Mouse (Mus musculus) heart, adult 18-20 months (tissue): ENCODE measurements around the gene Tmem50b. TPM values are rescaled to one million over a fixed set of nuclear protein-coding genes. Genes with fewer than 3 reads are reported as not detected.
A peak's percentile ranks its signal among the peaks of the same experiment; 100 is the strongest.

Source experiments
- DNase-seq, 2 experiments: peaks; one replicate each; pipeline ENCODE4 v3.0.0; 2021 to 2022; ENCODE audit warnings: mixed read lengths in 1 of 2
- total RNA-seq, 2 experiments: library from RNA; stranded (reverse); gene quantifications; 2 replicates each; pipeline ENCODE4 v1.2.3; 2021

Tmem50b gene
- total RNA-seq, 2 experiments from 2014 or later, result 42.4 to 46.6 TPM

DNA sequence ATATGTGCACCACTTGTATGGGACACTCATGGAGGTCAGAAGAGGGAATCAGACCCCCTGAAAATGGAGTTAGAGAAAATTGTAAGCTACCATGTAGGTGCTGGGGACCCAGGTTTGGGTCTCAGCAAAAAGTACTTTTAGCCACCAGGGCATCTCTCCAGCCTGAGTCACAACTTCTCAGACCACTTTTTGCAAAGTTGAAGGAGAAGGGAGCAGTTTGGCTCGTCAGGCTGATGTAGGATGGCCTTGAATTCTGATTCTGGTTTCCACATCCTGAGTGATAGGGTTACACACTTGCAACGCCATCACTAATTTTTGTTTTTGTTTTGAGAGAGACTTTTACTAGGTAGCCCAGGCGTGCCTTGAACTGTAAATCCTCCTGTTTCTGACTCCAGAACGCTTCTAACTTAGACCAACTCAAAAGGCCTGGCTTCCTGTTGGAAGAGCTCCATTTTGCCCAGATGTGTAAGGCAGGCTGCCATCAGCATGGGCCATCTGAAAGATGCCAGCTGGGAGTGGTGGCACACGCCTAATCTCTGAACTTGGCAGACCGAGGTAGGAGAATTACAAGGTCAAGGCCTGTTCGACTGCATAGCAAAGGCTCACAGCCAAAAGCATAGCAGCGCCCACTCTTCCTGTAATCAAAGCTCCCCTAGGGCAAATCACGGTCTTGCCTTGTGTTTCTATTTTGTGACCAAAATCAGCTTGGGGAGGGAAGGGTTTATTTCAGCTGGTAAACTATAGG is 12.1 kb upstream of the Tmem50b start:
- DNase-seq, result peak; percentile 71 to 82

DNA sequence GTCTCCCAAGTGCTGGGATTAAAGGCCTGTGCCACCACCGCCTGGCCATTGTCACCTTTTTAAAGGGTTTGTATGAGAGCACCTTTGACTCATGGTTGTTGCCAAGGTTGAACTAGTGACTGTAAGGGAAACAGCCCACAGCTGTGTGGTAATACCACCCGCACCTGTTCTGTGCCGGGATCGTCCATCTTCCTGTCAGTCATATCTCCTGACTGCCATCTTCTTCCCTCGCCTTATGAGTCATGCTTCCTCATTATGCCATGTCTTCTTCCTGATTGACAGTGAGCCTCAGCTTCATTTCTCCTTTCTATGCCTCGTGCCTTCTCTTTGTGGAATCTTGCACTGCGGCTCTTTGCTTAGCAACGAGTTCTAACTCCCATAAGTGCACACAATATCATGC is 9.4 kb upstream of the Tmem50b start:
- DNase-seq, result peak in 1 of 2 experiments; percentile 27

DNA sequence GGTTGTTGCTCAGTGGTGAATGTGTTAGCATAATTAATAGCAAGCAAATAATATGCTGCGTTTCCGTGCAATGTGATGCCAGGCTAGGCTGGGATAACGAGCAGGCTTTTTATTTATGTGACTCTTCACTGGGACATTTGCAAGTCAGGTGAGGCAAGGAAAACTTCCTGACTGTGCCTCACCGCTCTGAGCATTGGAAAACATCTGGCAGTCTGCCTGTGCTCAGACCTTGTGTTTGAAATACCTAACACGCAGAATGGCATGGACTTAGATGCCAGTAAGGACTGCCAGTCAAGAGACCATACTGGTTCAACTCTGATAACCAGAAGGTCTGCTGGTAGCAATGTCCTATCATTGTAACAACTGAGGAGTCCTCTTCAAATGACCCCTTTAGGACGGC is 7.6 kb upstream of the Tmem50b start:
- DNase-seq, result peak; percentile 46 to 49

DNA sequence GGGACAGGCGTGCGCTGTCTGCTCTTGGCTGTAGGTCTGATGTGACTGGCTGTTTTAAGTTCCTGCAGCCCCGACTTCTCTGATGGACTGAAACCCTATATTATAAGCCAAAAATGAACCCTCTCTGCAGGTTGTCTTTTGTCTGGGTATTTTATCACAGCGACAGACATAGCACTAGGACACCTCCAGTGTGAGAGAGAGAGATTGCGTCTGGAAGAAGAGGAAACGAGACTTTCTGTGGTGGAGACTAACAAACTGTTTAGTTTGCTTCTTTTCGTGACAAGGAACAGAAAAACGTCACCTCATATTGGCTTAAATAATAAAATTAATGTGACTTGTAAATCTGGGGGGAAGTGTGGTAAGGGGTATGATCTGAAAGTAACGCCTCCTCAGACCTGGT is 4.1 kb upstream of the Tmem50b start:
- DNase-seq, result no peak

DNA sequence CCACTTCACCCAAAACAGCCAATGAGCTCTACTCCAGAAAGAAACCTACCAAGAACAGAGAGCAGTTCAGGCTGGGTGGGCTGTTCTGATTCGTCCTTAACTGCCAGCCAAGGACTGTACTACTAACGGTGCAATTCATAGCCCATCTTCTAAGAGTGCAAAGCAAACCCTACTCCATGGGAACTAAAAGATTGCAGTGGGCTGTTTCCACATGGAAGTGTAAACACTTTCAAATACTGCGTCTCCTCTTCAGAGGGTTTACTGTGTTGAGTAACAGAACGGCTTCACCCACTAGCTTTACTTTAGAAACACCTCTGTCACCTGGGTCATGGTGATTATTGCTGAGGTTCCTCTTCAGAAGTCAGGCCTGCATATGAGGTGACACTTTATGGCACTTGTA is 3.5 kb upstream of the Tmem50b start:
- no peak for DNase-seq

DNA sequence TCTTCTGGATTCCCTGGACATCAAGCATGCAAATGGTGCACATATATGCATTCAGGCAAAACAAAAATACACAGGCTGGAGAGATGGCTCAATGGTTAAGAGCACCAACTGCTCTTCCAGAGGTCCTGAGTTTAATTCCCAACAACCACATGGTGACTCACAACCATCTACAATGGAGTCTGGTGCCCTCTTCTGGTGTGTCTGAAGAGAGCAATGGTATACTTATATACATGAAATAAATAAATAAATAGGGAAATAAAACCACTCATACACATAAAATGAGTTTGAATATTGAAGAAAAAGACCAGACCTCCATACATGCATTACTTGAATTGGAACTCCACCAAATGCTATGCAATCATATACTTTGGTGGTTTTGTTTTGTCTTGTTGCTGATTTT is 1.6 kb upstream of the Tmem50b start:
- DNase-seq, result no peak

DNA sequence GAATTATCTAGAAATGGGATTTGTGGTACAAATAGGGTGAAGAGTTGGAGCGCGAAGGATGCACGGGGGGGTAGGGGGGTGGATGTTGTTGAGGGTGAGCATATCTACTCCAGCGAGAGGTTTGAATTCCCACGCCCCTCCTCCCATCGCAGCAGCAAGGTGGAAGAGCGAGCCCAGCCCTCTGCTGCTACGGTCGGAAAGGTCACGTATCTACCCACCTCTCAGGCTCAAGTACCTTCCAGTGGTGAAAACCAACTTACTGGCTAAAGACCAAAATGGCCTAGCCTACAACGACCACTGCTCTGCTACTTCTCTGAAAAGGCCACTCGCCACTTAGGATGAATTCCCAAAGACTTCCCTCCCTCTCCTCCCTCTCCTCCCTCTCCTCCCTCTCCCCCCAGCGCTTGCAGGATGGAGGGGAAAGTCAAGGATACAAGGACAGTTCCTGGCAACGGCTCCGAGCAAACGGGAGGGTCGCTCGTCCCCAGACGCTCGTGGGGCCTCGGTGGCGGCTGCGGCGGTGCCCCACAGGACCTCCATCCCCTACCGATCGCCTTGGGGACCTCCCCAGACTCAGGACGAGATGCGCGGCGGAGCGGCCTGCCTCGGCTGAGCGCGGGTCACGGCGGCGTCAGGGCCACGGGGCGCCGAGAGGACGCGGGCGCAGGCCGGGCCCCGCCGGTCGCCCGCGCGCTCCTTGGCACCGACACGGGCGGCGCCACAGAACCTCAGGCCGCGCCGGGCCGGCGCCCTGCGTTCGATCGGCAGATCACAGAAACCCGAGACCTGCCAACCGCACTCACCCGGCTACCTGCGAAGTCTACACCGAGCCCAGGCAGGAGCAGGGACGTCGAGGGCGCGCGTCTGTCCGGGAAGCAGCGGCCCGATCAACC is 575 bp downstream of the Tmem50b start:
- peak in 1 of 2 experiments; percentile 51 for DNase-seq

DNA sequence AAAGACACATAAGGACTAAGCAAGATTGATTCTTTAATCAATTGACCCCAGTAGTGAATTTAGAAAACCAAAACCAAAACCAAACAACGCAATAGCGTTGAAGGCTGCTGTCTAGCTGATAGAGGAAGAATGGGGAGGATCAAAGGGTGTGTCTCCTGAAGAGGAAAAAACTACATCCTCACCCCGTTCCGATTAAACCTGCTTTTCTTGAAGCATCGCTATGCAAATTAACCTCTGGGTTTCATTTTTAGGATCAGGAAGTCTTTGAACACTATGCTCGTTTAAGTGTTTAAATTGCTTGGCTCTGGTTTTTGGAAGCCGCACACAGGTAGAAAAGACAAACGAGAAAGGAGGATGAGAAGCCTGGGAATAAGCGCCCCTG is 1.2 kb downstream of the Tmem50b start:
- no peak for DNase-seq

DNA sequence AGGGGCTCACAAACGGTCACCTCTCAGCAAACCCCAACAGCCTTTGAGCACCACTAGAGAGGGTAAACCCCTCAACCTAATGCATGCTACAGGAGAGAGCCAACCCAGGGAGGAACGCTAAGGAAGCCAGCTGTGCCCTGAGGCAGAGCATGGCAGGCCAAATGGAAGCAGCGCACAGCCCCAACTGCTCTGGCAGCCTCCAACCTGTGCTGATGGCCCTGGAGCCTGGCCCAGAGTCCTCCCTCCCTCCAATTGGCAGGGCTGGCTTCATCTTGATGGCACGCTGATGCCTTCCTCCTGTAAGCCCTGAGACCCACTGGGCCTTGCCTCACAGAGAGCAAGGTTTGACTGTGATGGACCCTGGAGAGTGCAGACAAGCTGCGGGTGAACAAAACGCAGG is 2.5 kb downstream of the Tmem50b start:
- peak; percentile 54 to 61 for DNase-seq

DNA sequence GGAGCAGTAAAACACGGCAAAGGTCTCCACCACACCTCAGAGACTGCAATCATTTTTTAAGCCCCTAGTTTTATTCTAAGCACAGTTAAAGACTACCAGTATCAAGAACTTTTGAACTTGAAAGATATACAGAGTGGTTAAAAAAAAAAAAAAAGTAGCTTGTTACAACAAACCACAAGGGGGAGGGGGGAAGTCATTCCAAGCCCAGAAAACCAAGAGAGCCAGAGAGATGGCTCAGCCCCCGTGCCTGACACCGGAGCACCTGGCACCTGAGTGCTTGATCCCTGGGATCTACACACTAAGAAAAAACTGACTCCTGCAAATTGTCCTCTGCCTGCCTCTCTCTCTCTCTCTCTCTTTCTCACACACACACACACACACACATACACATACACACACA is 4.3 kb downstream of the Tmem50b start:
- DNase-seq, result no peak

DNA sequence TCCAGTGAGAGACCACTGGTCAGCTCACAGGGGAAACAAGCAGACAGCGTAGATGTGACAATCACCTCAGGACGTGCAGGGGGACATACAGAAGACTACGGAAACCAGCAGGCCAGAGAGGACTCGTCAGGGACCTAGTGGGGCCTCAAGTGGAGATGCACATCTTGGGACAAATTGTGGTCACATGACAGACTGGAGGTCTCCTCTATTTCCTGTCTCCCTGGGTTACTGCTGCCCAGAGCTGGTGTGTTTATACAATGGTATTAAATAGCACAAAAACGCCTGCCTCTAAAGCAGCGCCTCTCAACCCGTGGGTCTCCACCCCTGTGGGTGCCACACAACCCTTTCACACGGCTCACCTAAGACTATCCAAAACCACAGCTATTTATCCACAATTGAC is 5.4 kb downstream of the Tmem50b start:
- no peak for DNase-seq

DNA sequence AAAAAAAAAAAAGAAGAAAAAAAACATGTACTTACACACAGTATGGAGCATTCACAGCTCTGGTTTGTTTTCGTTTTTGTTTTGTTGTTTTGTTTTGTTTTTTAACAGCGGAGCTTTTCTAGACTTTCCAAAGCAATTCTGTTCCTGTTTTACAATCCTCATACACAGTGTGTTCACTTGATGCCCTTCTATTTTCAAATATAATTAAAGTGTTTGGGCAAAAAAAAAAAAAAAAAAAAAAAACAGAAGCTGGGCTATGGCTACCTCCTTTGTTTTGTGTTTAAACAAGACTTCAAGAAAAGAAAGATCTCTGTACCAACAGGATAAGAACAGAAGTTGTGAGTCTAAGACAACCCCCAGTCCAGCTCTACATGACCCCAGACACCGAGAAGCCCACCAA is 8.9 kb downstream of the Tmem50b start:
- DNase-seq, result no peak

DNA sequence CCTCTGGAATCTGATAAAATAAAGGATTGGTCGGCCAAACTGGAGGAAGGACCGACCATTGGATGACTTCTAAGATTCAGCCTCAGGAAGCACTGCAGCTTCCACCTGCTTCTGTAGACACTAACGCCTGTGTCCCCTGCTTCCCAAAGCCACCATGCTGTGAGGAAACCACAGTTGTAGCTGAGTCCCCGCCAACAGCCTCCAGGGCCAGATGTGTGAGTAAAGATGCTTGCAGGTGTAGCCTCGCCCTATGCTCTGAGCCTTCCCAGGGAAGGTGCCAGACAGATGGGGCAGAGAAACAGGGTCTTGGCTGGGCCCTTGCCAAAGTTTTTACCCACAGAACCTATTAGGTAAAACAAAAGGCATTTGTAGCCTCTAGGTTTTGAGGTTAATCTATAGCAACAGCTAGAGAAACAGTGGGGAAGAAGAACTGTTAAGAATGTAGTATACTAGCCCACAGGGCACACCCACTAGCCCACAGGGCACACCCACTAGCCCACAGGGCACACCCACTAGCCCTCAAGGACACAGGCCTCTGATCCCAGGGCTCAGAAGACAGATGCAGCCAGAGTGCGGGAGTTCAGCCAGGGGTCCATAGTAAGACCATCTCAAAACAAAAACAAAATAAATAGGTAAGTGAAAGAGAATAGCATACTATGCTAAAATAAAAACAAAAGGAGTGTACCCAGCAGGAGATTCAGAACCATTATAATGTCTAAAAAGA is 9.7 kb downstream of the Tmem50b start:
- DNase-seq, result no peak

DNA sequence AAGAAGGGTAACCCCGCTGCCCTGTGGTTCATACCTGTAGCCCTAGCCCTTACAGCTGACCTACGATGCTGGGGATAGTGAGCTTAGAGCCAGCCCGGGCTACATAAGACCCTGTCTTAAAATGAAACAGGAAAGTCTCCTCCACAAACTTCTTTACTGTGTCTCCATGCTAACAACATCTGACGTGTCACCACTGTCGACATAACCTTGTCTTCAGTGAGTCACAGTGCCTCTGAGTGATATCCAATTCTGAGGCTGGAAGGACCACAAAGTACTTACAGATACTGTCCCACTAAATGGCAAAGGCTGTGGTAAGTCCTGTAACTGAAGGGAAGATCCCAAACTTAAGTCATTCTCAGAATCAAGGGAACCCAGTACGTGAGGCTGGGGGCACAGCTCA is 11.4 kb downstream of the Tmem50b start:
- no peak for DNase-seq

DNA sequence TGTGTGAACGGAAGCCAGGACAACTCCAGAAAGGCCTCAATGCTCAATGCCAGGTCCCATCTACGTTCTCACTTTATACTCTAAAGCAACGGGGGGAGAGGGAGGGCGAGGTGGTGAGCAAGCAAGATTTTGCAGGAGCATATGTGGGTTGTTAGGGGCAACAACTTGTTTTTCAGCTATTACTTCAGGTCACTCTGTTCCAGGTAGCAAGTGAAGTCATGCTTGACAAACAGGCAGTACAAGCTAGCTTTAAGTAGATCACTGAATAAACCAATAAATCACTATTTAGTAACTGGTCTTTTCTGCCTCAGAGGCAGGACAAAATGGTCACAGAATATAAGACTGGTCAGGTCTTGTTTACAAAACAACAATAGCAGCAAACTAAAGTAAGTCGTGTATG is 12.0 kb downstream of the Tmem50b start:
- DNase-seq, result no peak

DNA sequence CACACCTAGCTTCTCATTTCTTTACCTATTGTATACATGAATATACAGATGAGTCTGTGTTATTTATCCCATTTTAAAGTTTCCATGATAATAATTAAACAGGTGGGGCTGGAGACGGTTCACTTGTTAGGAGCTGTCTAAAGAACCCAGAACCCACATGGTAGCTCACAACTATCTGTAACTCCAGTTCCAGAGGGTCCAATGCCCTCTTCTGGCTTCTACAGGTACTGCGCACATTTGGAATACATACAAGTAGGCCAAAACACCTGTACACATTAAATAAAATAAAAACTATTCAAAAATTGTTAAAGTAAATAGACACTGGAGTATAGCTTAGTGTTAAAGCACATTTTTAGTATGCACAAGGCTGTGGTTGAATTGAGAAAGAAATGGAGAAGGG is 15.3 kb downstream of the Tmem50b start:
- peak in 1 of 2 experiments; percentile 66 for DNase-seq

DNA sequence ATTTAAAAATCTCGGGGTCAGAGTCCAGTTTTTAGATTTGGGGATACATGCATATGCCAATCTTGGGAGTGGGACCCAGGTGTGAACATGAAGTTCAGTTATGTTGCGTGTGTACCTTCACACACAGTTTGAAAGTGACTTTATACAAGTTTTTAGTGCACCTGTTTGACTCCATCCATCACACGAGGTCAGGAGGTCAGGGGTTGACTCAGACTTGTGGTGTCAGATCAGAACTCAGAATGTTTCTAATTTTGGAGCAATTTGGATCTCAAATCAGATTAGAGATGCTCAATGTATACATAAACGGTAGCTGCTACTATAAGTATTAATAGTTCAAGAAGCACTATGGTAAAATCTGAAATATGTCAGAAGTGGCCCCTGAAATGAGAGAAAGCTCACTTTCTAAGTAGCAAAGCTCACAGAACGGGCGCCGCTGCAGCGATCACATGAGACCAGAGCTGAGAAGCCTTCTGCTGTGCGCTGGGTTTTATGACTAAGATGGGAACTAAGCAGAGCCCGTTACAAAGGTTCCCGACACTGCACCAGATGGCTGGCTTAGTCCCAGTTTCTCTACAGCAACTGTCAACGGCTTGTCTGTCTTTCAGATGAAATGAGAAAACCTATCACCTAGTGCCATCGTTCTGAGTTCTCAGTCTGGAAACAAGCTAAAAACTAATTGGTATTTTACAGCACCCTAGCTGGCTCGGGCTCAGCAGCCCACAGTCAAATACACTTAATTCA is 18.4 kb downstream of the Tmem50b start:
- DNase-seq, result no peak

DNA sequence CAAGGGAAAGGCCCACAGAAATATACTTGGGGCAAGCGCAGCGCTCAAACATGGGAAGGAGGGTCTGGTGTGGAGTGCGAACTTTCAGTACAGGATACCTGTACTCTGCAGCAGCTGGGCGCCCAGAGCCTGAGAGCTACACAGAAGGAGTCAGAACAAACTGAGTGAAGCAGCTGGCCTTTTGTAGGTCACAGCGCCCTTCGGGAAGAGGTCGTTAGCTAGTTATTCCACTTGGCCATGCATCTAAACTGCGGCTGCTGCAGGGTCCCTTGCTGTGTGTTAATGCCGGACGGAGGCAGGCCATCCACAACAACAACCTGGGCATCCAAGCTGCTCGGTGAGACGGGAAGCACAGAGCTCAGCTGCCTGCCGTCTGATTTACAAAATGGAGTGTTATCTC is 22.4 kb downstream of the Tmem50b start:
- DNase-seq, result no peak

DNA sequence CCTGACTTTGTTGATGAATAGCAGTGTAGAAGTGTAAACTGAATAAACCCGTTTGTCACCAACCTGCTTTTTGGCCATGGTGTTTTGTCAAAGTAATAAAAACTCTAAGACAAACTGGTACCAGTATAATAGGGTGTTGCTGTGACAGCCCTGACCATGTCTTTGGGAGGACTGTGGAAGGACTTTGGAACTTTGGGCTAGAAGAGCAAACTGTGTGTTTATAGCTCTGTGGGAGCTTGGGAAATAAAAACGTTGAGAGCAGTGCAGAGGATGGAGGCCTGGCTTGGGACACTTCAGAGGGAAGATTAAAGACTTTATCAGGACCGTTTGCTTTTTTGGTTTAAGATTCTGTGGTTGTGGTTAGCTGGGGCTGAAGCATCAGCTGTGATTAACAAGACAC is 26.5 kb downstream of the Tmem50b start:
- no peak for DNase-seq

DNA sequence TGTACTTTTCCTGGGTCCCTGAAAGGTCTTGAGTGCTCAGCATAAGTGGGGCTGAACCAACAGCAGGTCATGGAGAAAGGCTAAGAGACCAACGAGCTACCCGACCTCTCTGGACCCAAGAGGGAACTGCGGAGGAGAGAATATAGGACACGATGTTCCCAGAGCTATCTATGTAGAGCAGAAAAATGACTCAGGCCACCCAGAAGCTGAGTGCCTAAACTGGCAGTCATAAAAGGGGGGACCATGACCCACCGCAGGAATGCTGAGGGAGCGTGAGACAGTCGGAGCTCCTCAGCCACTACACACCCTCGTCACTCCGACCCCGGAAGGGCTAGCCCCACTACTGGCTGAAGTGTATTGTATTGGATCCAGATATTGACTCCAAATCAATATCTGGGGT is 28.6 kb downstream of the Tmem50b start:
- peak in 1 of 2 experiments; percentile 30 for DNase-seq

DNA sequence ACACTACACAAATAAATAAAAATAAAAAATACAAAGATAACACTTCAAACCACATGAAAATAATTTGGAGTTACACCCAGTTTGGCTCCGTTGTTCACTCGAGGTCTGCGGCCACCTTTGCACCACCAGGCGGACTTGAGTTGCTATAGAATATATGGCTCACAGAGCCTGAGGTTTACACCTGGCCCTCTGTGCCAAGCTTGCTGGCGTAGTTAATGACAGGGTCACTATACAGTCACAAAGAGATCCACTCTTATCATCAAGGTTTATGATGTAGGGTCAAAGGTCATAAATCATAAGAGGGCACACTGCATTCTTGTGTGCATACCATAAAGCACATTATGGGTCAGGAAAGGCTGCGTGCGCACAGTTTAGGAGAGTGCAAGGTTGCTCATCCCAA is 31.6 kb downstream of the Tmem50b start:
- no peak for DNase-seq

DNA sequence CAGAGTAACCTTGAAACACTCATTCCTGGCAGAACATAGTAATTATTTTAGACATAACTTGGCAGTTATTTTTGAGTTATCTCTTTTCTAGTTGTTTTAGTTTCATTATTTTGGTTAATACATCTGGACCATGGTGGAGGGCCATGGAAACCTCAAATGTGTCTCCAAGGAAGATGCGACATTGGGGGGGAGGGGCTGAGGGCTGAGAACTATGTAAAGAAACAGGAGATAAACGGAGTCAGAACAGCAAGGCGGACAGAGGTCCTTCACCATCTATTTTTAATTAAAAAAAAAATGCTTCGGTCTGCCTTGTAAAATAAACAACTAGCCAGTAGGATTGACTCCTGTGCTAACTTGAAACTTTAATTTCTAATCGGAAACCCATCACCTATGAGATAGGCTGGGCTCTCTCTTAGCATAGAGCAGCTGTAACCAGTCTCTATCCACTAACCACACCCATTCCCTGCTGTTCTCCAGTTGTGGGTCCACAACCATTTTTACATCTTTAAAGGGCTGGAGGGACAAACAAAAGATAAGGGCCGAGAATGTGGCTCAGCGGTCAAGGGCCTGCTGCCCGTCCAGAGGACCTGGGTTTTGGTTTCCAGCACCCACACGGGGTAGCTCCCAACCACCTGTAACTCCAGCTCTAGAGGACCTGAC is 32.2 kb downstream of the Tmem50b start:
- DNase-seq, result no peak
